Mouse (Mus musculus): ENCODE data around the gene Gm30302.

GRCm38 (mm10) chr13:49845663-49846062 lies 46.9 kb upstream of the Gm30302 start:
- TF ChIP-seq CTCF (IDR thresholded peaks at IDR 0.05), result no peak
- TF ChIP-seq EP300 (IDR thresholded peaks at IDR 0.05), result no peak

Measured in lung, postnatal 0 days (tissue).